Mouse (Mus musculus) C2C12 (cell line): ENCODE results near the gene Map2. TPM values are rescaled to one million over a fixed set of nuclear protein-coding genes. Genes with fewer than 3 reads are reported as not detected.

Experiments used
- H3K27me3 ChIP-seq: one replicate; pipeline ENCODE4 v1.6.1; 2011; ENCODE audit not compliant: control insufficient read depth, insufficient read depth, insufficient read length
- H3K36me3 ChIP-seq: one replicate; pipeline ENCODE4 v1.6.1; 2011; ENCODE audit not compliant: control insufficient read depth, insufficient read depth
- H3K4me3 ChIP-seq: one replicate; pipeline ENCODE4 v1.5.1; 2011; ENCODE audit warnings: mild to moderate bottlenecking, control low read depth; ENCODE audit not compliant: poor library complexity, insufficient read depth, severe bottlenecking
- H3K79me2 ChIP-seq: one replicate; pipeline ENCODE4 v1.6.1; 2011; ENCODE audit not compliant: control insufficient read depth, insufficient read depth
- H3K79me3 ChIP-seq: one replicate; pipeline ENCODE4 v1.6.1; 2011; ENCODE audit warnings: low read depth, control low read depth
- H3ac ChIP-seq: one replicate; pipeline ENCODE3; 2011; ENCODE audit warnings: low read depth; ENCODE audit not compliant: control insufficient read depth, insufficient read length
- CEBPB ChIP-seq: IDR thresholded peaks from one replicate; pipeline ENCODE4 v1.6.1; 2011; ENCODE audit warnings: low read depth, mild to moderate bottlenecking, control low read depth, moderate library complexity
- CTCF ChIP-seq: IDR thresholded peaks from one replicate; pipeline ENCODE4 v1.5.1; 2011; ENCODE audit not compliant: control insufficient read depth, insufficient read depth, insufficient read length
- FOSL1 ChIP-seq: IDR thresholded peaks from one replicate; pipeline ENCODE4 v1.8.0; 2011; ENCODE audit warnings: mild to moderate bottlenecking, low read length; ENCODE audit not compliant: poor library complexity, insufficient read depth, severe bottlenecking
- MAX ChIP-seq: IDR thresholded peaks from one replicate; pipeline ENCODE4 v1.6.1; 2011; ENCODE audit warnings: mild to moderate bottlenecking, control low read depth
- MYOD1 ChIP-seq: IDR thresholded peaks from one replicate; pipeline ENCODE4 v1.6.1; 2011; ENCODE audit warnings: low read depth; ENCODE audit not compliant: control insufficient read depth, insufficient read length
- MYOG ChIP-seq: IDR thresholded peaks from one replicate; pipeline ENCODE4 v1.6.1; 2011; ENCODE audit not compliant: control insufficient read depth, insufficient read length; ENCODE audit errors: extremely low read depth
- USF1 ChIP-seq: IDR thresholded peaks from one replicate; pipeline ENCODE4 v1.6.1; 2011; ENCODE audit warnings: low read depth, mild to moderate bottlenecking, control low read depth, moderate library complexity
- polyA plus RNA-seq: library from polyadenylated mRNA; unstranded; fragments of >200 nt; fragmentation: generic; extraction: Trizol; gene quantifications from one replicate; pipeline ENCODE4 v1.2.1, GENCODE M21; 2012; ENCODE audit warnings: missing spikeins

Gene Map2
- polyA plus RNA-seq, 1 experiment, result 0.73 TPM

DNA sequence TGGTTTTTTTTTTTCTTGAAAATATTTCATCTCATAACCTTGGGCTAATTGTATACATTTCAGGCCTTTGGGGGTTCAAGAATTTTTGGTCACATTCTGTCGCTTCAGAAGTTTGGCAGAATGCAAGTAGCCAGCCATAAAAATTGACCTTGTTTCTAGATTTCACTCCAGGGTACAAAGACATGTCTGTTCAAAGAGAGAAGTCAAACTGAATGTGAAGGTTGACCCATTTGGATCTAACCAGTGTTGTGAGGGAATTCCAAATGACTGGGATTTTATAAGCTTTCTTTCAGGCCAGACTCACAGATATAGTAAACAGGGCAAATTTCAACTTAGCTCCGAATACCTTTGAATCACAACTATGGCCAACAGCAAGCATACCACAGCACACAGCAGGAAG lies 196.3 kb downstream of the Map2 start:
- Histone ChIP-seq H3K79me2 (no peaks in the 10 kb centered on the region), H3ac (no peak overlapping the region), H3K27me3 (no peaks in the 10 kb centered on the region), H3K36me3 (no peaks in the 10 kb centered on the region), H3K79me3 (no peaks in the 10 kb centered on the region), H3K4me3 (no peak overlapping the region)
- no peak for TF ChIP-seq MAX
- no peak for TF ChIP-seq MYOD1
- TF ChIP-seq FOSL1, result no peak
- no peak for TF ChIP-seq MYOG
- no peak for TF ChIP-seq USF1
- no peak for TF ChIP-seq CEBPB
- no peak for TF ChIP-seq CTCF

DNA sequence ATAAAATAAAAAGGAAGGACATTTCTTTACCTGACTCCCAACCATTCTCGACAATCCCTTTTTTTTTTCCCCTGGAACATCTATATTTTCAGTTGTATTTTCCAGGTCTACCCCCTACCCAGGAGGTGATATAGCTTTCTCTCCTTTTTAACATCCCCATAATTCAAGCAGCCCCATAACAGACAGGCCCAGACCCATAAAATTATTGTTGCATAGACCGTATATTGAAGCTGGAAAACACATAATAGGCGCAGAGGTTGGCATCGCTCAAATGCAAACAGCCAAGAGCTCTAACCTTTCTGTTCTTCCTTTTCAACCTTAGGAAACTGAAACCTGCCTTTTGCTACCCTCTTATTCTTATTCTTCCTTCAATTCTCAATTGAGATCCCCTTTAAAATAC lies 211.2 kb downstream of the Map2 start:
- Histone ChIP-seq H3K4me3 (no peak overlapping the region), H3K79me2 (no peaks in the 10 kb centered on the region), H3K27me3 (no peaks in the 10 kb centered on the region), H3ac (no peak overlapping the region), H3K79me3 (no peaks in the 10 kb centered on the region), H3K36me3 (no peaks in the 10 kb centered on the region)
- TF ChIP-seq CTCF (no peak), CEBPB (no peak), MYOD1 (no peak), FOSL1 (no peak), MAX (no peak), USF1 (no peak), MYOG (no peak)

GRCm38 (mm10) chr1:66386751-66387452 lies 211.8 kb downstream of the Map2 start:
- no peaks in the 10 kb centered on the region for H3K79me3 ChIP-seq
- H3ac ChIP-seq, result no peak overlapping the region
- no peaks in the 10 kb centered on the region for H3K79me2 ChIP-seq
- H3K4me3 ChIP-seq, result no peak overlapping the region
- TF ChIP-seq MYOG, result no peak
- no peak for TF ChIP-seq CTCF
- TF ChIP-seq CEBPB, result no peak
- no peak for TF ChIP-seq USF1
- no peak for TF ChIP-seq MYOD1
- no peak for TF ChIP-seq MAX
- TF ChIP-seq FOSL1, result no peak
- H3K36me3 ChIP-seq, result no peaks in the 10 kb centered on the region
- no peaks in the 10 kb centered on the region for H3K27me3 ChIP-seq

DNA sequence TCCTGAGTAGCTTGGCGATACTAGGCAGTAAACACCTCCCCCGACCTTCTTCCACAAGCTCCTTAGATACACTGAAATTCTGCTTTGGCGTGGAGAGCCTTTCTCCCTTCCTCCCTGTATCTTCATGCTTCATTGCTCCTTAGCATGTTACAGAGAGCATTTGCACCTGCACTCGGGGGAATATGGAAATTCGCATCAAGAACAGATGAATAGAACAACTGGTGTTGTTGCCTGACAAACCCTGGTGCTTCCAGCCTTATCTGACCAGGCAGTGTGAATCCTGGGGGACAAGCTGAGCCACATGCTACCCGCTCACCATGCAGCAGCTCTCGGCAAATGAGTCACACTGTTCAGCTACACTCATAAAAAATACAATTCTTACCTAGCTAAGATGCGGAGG lies 213.5 kb downstream of the Map2 start:
- H3K4me3 ChIP-seq, result no peak overlapping the region
- no peaks in the 10 kb centered on the region for H3K79me3 ChIP-seq
- H3K79me2 ChIP-seq, result no peaks in the 10 kb centered on the region
- H3K27me3 ChIP-seq, result no peaks in the 10 kb centered on the region
- H3K36me3 ChIP-seq, result no peaks in the 10 kb centered on the region
- TF ChIP-seq FOSL1 (no peak), MYOD1 (no peak)
- no peak overlapping the region for H3ac ChIP-seq

DNA sequence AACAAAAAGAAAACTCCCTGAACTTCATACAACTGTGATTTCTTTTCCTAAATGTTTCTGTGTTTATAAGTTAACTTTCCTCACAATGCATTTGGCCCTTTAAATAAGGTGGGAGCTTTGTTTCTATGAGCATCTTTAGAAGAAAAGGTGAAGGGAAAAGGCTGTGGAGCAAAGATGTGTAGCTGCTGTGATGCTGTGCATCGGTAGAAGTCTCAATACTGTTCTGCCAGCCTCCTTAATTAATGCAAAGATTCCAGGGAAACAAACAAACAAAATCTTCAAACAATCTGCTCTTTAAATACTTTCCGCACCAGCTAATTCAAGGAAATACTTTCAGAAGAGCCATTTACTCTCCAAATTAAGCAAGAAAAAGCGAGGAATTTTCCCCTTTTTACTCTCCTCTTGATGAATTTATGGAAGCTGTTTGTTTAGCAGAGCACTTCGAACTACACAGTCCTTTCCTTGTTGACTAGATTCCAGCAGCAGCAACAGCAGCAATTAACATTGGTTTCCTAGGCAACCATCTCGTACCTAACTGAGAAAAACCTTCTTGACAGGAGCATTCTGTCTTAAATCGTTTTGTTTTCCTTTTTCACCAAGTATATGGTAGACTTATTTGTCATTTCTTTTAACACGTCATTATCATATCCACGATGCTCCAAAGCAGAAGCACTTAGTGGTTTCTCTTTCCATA lies 220.0 kb downstream of the Map2 start:
- no peaks in the 10 kb centered on the region for H3K79me2 ChIP-seq
- TF ChIP-seq FOSL1 (no peak), CEBPB (no peak), MYOG (no peak), USF1 (no peak), CTCF (no peak), MAX (no peak), MYOD1 (no peak)
- no peaks in the 10 kb centered on the region for H3K79me3 ChIP-seq
- H3K27me3 ChIP-seq, result no peaks in the 10 kb centered on the region
- H3K4me3 ChIP-seq, result no peak overlapping the region
- H3ac ChIP-seq, result no peak overlapping the region
- no peaks in the 10 kb centered on the region for H3K36me3 ChIP-seq

GRCm38 (mm10) chr1:66395826-66396225 lies 220.8 kb downstream of the Map2 start:
- no peaks in the 10 kb centered on the region for H3K79me2 ChIP-seq
- TF ChIP-seq FOSL1 (no peak), MAX (no peak), MYOD1 (no peak), USF1 (no peak), CTCF (no peak), CEBPB (no peak), MYOG (no peak)

More at GRCm38 (mm10) chr1:66395826-66396225, 220.8 kb downstream of the Map2 start:
- Histone ChIP-seq H3K79me3 (no peaks in the 10 kb centered on the region), H3K36me3 (no peaks in the 10 kb centered on the region), H3K27me3 (no peaks in the 10 kb centered on the region), H3K4me3 (no peak overlapping the region), H3ac (no peak overlapping the region)
